Mouse (Mus musculus) kidney, adult 2 months (tissue): ENCODE data around the gene Cldn17. TPM values are rescaled to one million over a fixed set of nuclear protein-coding genes. Genes with fewer than 3 reads are reported as not detected.

Experiments
- DNase-seq: peaks from one replicate; pipeline ENCODE4 v3.0.0; 2021
- H3K27ac ChIP-seq: fragments of 200-500 bp; 2 replicates; pipeline ENCODE4 v1.5.1; 2012; ENCODE audit warnings: low read depth, low read length, control low read depth, inconsistent platforms; ENCODE audit not compliant: insufficient read depth
- H3K27me3 ChIP-seq: fragments of 200-500 bp; replicated peaks from 2 replicates; pipeline ENCODE4 v1.6.1; 2012; ENCODE audit warnings: mild to moderate bottlenecking, moderate library complexity, low read length, inconsistent platforms; ENCODE audit not compliant: control insufficient read depth, insufficient read depth
- H3K36me3 ChIP-seq: fragments of 200-500 bp; 2 replicates; pipeline ENCODE4 v1.6.1; 2012; ENCODE audit warnings: mild to moderate bottlenecking, moderate library complexity, low read length, inconsistent platforms; ENCODE audit not compliant: control insufficient read depth, insufficient read depth
- H3K4me1 ChIP-seq: fragments of 200-500 bp; 2 replicates; pipeline ENCODE4 v1.6.1; 2011; ENCODE audit warnings: low read length; ENCODE audit not compliant: control insufficient read depth, insufficient read depth
- H3K4me3 ChIP-seq: fragments of 200-500 bp; 2 replicates; pipeline ENCODE4 v1.5.1; 2011; ENCODE audit warnings: mild to moderate bottlenecking, low read depth, low read length, control low read depth; ENCODE audit not compliant: insufficient read depth
- CTCF ChIP-seq: fragments of 200-500 bp; conservative IDR thresholded peaks from 2 replicates; pipeline ENCODE4 v1.5.1; 2011; ENCODE audit warnings: low read depth, mild to moderate bottlenecking, control low read depth, low read length, moderate library complexity, mixed read lengths; ENCODE audit not compliant: insufficient read depth, insufficient read length
- POLR2A ChIP-seq: fragments of 200-500 bp; IDR thresholded peaks from one replicate; pipeline ENCODE4 v1.6.1; 2011; ENCODE audit warnings: low read depth, low read length, control low read depth
- WGBS: fragments of 180-500 bp; shearing (Covaris S2); methylation state at CpG from one replicate; pipeline ENCODE4 v1.1.7; 2018; 5-methylcytosine and 5-hydroxymethylcytosine counted together
- polyA plus RNA-seq: library from polyadenylated mRNA; depleted of rRNA; stranded (reverse); fragments of >200 nt; gene quantifications from 2 replicates; pipeline ENCODE4 v1.2.3, GENCODE M21; 2012; rRNA removed

Cldn17 gene
- polyA plus RNA-seq = 0.23 TPM in 1 of 2 replicates, not detected in the other

DNA sequence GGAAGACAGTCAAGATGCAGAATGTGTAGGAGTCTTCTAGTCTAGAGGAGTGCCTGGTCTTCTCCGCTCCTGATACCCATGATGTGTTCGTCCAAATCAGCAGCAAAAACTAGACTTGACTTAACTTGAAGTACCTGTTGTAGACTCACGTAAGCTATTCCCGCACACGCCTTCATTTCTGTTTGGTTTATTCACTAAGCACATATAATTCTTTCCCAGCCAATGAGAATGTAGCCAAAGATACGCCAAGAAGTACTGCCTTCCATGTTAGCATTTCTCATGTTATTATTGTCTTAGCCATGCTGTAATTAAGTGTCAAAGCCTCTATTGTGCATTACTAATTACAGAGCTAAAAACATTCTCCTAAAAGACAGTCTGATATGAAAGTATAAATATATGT is at the start of gene Cldn17:
Gene Cldn17 (minus strand): TSS at position 101 of the 400 bp plus-strand sequence.
- no peak within 1 kb of the TSS for H3K27ac ChIP-seq
- DNase-seq = no peak
- H3K27me3 ChIP-seq = no peaks in the 10 kb centered on the region
- no peaks in the 10 kb centered on the region for H3K4me1 ChIP-seq
- TF ChIP-seq CTCF = no peak
- no peak for TF ChIP-seq POLR2A
- no peak within 1 kb of the TSS for H3K4me3 ChIP-seq
- 94% methylated on average over 6 of the region's 6 CpGs for WGBS
- H3K36me3 ChIP-seq = no peaks in the 10 kb centered on the region

DNA sequence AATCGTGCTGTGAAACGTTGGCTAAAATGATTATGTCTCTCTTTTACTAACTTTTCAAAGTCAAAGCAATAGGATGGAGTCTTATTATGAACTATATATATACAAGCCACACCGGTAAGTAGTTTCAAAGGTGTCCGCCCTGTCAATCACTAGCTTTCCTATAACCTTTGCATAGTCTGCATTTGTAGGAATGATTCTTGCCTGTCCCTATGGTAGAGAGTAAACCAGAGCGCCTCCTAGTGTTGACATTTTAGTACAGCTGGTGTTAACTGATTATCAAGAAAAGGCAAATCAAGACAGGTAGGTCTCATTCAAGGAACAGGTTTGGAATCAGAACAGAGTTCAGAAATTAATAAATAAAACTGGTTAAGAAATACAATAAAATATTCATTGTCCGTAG is 35.7 kb upstream of the Cldn17 start:
- DNase-seq = peak; percentile 67
- Histone ChIP-seq H3K4me3 (no peak overlapping the region), H3K27me3 (no peaks in the 10 kb centered on the region), H3K36me3 (no peaks in the 10 kb centered on the region), H3K4me1 (no peaks in the 10 kb centered on the region), H3K27ac (no peak overlapping the region)
- TF ChIP-seq POLR2A (no peak), CTCF (0 out of 2 replicates have a peak, but pooled peaks have one; percentile 26)
- WGBS = 49% methylated on average over 6 of the region's 6 CpGs

DNA sequence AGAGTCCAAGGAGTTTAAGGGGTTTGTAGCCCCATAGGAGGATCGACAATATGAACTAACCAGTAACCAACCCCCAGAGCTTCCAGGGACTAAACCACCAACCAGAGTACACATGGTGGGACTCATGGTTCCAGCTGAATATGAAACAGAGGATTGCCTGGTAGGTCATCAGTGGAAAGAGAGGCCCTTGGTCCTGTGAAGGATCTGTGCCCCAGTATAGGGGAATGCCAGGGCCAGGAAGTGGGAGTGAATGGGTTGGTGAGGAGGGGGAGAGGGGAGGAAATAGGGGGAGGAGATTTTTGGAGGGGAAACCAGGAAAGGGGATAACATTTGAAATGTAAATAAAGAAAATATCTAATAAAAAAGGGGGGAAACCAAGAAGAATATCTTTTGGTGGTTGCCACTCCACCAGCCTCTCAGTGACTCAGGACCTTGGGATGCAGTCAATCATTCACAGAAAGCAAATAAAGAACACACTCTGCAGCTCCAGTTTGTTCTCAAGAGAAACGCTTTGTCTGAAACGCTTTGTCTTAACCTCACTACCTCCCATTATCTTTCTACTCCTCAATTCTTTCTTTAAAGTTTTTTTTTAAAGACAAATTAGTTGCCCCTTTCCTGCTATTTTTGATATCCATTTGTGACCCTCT is 33.2 kb upstream of the Cldn17 start:
- no peaks in the 10 kb centered on the region for H3K4me1 ChIP-seq
- H3K27ac ChIP-seq = no peak overlapping the region
- no peaks in the 10 kb centered on the region for H3K27me3 ChIP-seq
- TF ChIP-seq CTCF = no peak
- no peak for TF ChIP-seq POLR2A
- H3K4me3 ChIP-seq = no peak overlapping the region
- 43% methylated on average over 3 of the region's 3 CpGs for WGBS
- DNase-seq = peak; percentile 45
- H3K36me3 ChIP-seq = no peaks in the 10 kb centered on the region

DNA sequence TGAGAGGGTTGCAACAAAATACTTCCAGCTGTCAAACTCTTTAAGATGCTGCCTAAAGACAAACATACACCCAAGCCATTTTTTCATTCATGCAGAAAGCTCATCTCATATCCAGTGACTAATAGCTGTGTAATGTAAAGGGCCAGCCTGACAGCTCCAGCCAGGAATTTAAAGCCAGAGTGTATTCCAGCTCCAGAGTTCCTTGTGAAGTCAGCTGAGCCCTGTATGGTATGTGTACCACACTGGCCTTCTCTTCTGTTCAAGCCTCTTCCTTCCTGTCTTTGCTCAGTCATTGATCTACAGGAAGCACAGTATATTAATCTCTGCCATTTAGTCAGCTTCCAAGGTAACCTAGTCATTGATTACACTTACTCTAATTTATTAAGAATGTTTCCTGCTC is 4.6 kb upstream of the Cldn17 start:
- DNase-seq = no peak
- Histone ChIP-seq H3K27ac (no peak overlapping the region), H3K36me3 (no peaks in the 10 kb centered on the region), H3K27me3 (no peaks in the 10 kb centered on the region), H3K4me3 (no peak overlapping the region), H3K4me1 (no peaks in the 10 kb centered on the region)
- TF ChIP-seq POLR2A = no peak
- TF ChIP-seq CTCF = no peak

DNA sequence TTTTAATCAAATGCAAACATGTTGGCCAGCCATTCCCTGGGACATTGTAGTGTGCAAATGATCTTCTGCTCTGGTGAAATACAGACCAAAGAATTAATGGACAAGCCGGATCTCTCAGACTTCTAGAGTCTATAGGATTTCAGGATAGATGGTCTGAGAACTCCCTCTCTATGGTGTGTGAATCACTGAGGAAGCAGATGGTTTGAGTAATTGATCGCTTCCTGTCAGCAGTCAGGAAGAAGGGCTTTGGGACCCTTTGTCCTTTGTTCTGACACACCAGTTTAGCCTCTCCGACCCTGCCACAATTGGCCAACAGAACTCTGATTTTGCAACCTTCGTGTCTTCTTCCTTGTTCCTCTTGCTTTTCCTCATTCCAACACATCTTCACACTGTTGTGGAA is 1.4 kb upstream of the Cldn17 start:
- 76% methylated on average over 4 of the region's 4 CpGs for WGBS
- no peak overlapping the region for H3K4me3 ChIP-seq
- no peak for TF ChIP-seq CTCF
- no peak for TF ChIP-seq POLR2A

DNA sequence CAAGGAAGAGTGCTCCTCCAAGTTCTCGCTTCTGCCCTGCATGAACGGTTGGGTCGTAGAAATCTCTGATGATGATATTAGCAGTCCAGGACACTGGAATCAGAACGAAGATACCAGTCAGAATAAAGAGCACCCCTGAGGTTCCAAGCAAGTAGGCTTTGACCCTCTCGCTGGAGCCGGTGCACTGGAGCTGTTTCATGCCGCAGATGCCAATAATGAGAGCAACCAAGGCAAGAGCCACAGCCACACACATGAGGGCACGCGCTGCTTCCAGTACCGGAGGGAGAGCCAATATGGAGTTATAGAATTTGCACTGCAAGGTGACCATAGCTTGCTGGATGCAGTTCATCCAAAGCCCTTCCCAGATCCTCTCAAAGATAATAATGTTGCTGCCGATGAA is 440 bp downstream of the Cldn17 start:
- Histone ChIP-seq H3K4me1 (no peaks in the 10 kb centered on the region), H3K27me3 (no peaks in the 10 kb centered on the region), H3K4me3 (no peak overlapping the region), H3K27ac (no peak overlapping the region), H3K36me3 (no peaks in the 10 kb centered on the region)
- no peak for TF ChIP-seq POLR2A
- no peak for TF ChIP-seq CTCF
- WGBS = 97% methylated on average over 11 of the region's 11 CpGs
- DNase-seq = no peak

More for the DNA sequence above, 1.4 kb upstream of the Cldn17 start:
- Histone ChIP-seq H3K27ac (no peak overlapping the region), H3K4me1 (no peaks in the 10 kb centered on the region), H3K27me3 (no peaks in the 10 kb centered on the region), H3K36me3 (no peaks in the 10 kb centered on the region)
- no peak for DNase-seq

DNA sequence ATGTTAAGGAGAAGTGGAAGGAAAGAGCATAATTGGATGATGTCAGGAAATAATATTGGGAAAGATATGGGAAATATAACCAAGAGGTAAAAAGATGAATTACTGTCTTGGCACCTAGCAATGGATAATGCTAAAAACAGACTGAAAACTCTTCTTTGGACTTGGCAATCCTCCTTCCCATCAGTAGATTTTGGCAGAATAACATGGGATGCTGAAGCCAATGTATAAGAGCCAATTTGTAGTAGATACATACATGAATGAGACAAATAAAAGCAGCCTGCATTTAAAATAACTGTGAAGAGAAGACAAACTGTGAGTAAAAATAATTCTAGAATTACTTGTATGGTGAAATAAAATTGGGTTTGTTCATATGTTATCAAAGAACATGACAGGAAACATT is 18.7 kb downstream of the Cldn17 start:
- Histone ChIP-seq H3K36me3 (no peaks in the 10 kb centered on the region), H3K4me1 (no peaks in the 10 kb centered on the region), H3K4me3 (no peak overlapping the region), H3K27ac (no peak overlapping the region), H3K27me3 (no peaks in the 10 kb centered on the region)
- DNase-seq = no peak
- no peak for TF ChIP-seq POLR2A
- no peak for TF ChIP-seq CTCF
